Mouse (Mus musculus) ES-CJ7 (cell line): ENCODE measurements at regions not wholly inside any gene's neighbourhood (a gene's known extent, or its start where the extent isn't known, plus 50 kb on each side); places are given as distances from the start of the nearest gene placed in this dataset.
A peak's percentile ranks its signal among the peaks of the same experiment; 100 is the strongest.
"Not testable (repeated sequence)": the region's sequence is repeated elsewhere in the genome, so short reads cannot be mapped to it uniquely, and the experiment has no call there.

ENCODE experiments used
- DNase-seq: peaks from one replicate; pipeline ENCODE4 v3.0.0; 2011; ENCODE audit warnings: low read depth, low spot score

GRCm38 (mm10) chr3:21992203-21992602 lies 84.2 kb upstream of the Tbl1xr1 start:
- DNase-seq, result no peak

DNA sequence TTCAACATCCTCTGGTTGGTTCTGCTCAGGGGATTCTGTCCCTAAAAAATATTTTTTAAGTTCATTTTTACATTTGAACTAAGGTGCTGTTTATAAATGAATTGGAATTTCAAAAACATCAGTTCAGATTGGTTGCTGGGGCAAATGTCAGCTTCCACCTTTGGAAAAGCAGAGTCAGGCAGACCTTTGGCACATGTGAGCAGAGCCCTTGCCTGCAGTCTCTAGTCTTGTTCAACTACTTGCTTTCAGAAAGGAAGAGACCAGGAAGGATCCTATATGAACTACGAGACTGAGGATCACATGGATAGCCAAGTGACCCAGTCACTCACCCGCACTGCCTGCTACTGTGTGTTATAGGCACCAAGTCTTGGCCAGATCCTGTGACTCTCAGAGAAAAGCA lies 82.5 kb upstream of the Tbl1xr1 start:
- no peak for DNase-seq

GRCm38 (mm10) chr3:21995566-21996391 lies 80.7 kb upstream of the Tbl1xr1 start:
- no peak for DNase-seq

DNA sequence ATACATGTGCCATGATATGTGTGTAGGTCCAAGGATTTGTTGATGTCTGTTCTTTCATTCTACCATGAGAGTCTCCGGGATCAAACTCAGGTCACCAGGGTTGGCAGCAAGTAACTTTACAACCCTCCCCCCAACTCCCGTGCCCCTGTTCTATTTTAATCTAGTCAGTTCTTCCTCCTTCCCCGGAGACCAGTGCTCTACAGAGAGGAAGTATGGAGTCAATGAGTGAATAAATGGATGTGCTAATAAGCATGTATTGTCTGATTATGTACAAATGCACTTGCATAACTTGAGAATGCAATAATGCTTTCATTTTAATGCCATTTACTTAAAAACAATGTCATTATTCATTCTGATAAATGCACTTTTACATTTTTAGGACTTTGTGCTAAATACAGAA lies 79.1 kb upstream of the Tbl1xr1 start:
- DNase-seq, result no peak

GRCm38 (mm10) chr3:22005456-22005855 lies 71.0 kb upstream of the Tbl1xr1 start:
- peak; percentile 85 for DNase-seq

- no peak for DNase-seq
These were observed 70.3 kb upstream of the Tbl1xr1 start for GRCm38 (mm10) chr3:22006113-22006512.

DNA sequence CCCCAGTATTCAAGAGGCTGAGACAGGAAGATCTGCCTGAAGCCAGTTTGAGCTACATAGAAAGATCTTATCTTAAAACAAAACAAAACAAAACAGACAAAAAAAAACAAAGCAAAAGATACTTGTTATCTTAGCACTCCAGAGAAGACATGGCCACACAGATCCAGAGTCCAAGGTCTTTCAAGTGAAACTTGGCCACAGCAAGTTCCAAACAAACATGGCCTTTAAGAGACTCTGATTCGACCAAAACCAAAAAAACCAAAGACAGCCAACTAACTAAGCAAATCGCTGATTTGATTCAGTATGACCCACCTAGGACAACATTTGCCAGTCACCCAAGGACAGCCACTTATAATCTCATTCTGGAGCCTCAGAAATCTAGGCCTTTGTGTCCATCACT lies 69.8 kb upstream of the Tbl1xr1 start:
- DNase-seq, result no peak

DNA sequence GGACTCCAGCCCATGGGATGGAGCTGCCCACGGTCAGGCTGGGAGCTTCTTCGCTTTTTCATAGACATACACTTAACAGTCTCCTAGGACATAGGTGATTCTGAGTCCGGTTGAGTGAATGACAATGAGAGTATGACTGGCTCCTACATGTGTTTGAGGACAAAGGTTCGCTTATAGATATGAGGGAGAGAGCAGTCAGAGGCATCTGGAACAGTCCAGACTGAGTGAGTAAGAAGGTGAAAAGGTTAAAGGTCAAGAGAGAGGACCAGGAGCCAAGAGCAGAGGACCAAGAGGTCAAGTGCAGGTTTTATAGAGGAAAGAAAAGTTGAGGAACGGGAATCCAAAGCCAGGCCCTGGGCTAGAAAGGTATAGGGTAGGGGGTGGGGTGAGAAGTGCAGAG lies 68.7 kb upstream of the Tbl1xr1 start:
- no peak for DNase-seq

GRCm38 (mm10) chr3:22008432-22008831 lies 68.0 kb upstream of the Tbl1xr1 start:
- no peak for DNase-seq

- DNase-seq, result no peak
These were observed 66.4 kb upstream of the Tbl1xr1 start for GRCm38 (mm10) chr3:22009898-22010699.

DNA sequence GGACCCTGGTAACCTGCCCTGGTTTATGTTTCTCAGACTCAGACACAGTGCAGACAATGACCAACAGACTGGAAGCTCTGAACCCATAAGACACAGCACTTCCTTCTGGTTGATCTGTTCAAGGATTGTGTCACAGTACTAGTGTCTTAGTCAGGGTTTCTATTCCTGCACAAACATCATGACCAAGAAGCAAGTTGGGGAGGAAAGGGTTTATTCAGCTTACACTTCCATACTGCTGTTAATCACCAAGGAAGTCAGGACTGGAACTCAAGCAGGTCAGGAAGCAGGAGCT lies 65.8 kb upstream of the Tbl1xr1 start:
- not testable (repeated sequence) for DNase-seq

- DNase-seq, result no peak
These were observed 55.0 kb upstream of the Tbl1xr1 start for GRCm38 (mm10) chr3:22021360-22021935.

- DNase-seq, result no peak
These were observed 54.0 kb upstream of the Tbl1xr1 start for GRCm38 (mm10) chr3:22022418-22022817.

- no peak for DNase-seq
These were observed 53.4 kb upstream of the Tbl1xr1 start for GRCm38 (mm10) chr3:22023049-22023448.

DNA sequence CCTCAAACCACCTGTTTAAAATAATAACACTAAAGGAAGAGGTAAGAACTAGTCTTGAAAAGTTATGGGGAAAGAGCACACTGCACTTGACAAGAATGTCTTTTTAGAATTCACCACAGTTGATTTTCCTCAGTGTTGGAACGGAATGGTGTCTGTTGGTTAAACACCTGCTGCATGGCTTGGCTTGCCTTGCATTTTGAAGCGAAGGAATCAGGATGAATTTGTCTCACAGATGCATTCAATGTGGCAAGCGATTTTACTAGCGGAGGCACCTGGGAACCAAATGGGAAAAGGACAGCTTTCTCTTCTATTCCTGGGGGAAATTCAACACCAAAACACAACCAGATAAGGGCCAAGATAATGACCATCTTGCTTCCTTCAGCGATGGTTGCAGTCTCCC lies 52.9 kb upstream of the Tbl1xr1 start:
- no peak for DNase-seq

GRCm38 (mm10) chr3:22024200-22024599 lies 52.3 kb upstream of the Tbl1xr1 start:
- DNase-seq, result peak; percentile 25

GRCm38 (mm10) chr3:22025119-22025518 lies 51.3 kb upstream of the Tbl1xr1 start:
- DNase-seq, result peak; percentile 89

- DNase-seq, result peak; percentile 31
These were observed 50.8 kb upstream of the Tbl1xr1 start for GRCm38 (mm10) chr3:22025615-22026014.
